In the genomic region with DNA sequence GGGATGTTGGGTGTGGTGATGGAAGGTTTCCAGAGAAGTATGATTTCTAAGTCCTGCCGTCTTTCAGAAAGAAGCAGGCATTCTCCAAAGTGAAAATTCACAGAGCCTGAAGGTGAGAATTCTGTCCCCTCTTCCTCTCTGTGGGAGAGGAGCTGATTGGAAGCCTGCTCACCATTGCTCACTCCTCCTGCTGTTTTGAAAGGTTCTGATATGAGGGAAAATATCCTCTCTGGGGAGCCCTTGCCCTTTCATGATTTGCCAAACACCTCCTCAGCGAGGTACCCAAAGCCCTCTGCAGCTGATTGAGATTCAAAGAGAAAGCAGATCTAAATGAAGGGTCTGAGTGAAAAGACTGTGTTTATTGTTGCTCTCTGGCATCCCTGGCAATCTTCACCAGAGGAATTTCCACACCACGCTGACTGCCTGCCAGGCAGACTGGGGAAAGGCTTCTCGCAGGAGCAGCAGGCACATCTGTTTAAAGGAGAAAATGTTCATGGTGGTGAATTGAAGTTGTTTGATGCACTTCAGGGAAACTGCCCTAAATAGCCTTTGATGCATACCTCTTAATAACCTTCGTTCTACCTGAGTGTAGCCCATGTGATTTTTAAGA, we compare ENCODE assay signal across 14 mouse cellular contexts.
DNase-seq lines count a peak whose midpoint lies in the region; ATAC-seq and TF ChIP-seq lines count a peak whose summit lies in the region.
"Had no signal": no experiment of that assay in that cellular context is flagged by ENCODE, and none has a peak within 500 bp of the region (broad histone marks: within the 10 kb centered on the region; RNA-seq: fewer than 3 reads in every experiment).

No protein-coding gene starts in this region.

- no peak overlapping the region for H3K9ac ChIP-seq in midbrain, embryonic 15.5 days
- no peak overlapping the region for H3K9ac ChIP-seq in midbrain, embryonic 13.5 days (replicated peaks)
- H3K9ac ChIP-seq in hindbrain, embryonic 16.5 days (ENCODE audit: low read depth, low read length), result no peak overlapping the region
- H3K9ac ChIP-seq: heart, embryonic 13.5 days; liver, embryonic 13.5 days; lung, embryonic 15.5 days; neural tube, embryonic 12.5 days had no signal

- TF ChIP-seq CTCF in brain, embryonic 14.5 days (IDR thresholded peaks at IDR 0.05; ENCODE audit: borderline replicate concordance, extremely low read depth, insufficient read depth, insufficient read length), result no peak

- H3K36me3 ChIP-seq in midbrain, embryonic 15.5 days (replicated peaks), result no peaks in the 10 kb centered on the region
- H3K36me3 ChIP-seq in midbrain, embryonic 13.5 days, result no peaks in the 10 kb centered on the region
- H3K36me3 ChIP-seq in hindbrain, embryonic 16.5 days (ENCODE audit: control insufficient read depth, insufficient read depth, low read length), result no peaks in the 10 kb centered on the region
- H3K36me3 ChIP-seq: heart, embryonic 13.5 days; liver, embryonic 13.5 days; lung, embryonic 15.5 days; neural tube, embryonic 12.5 days had no signal

- no peaks in the 10 kb centered on the region for H3K27me3 ChIP-seq in midbrain, embryonic 15.5 days (replicated peaks)
- no peaks in the 10 kb centered on the region for H3K27me3 ChIP-seq in midbrain, embryonic 13.5 days
- no peaks in the 10 kb centered on the region for H3K27me3 ChIP-seq in hindbrain, embryonic 16.5 days (replicated peaks; ENCODE audit: control insufficient read depth, insufficient read depth, low read length)
- H3K27me3 ChIP-seq: heart, embryonic 13.5 days; liver, embryonic 13.5 days; lung, embryonic 15.5 days; neural tube, embryonic 12.5 days had no signal

- H3K4me2 ChIP-seq in midbrain, embryonic 15.5 days, result no peak overlapping the region
- H3K4me2 ChIP-seq in midbrain, embryonic 13.5 days (replicated peaks), result no peak overlapping the region
- no peak overlapping the region for H3K4me2 ChIP-seq in hindbrain, embryonic 16.5 days (ENCODE audit: low read length)
- H3K4me2 ChIP-seq: heart, embryonic 13.5 days; liver, embryonic 13.5 days; lung, embryonic 15.5 days; neural tube, embryonic 12.5 days had no signal

- peak; percentile 34 to 38 for DNase-seq in frontal cortex, postnatal 36 days (ENCODE audit: low spot score in 2 of 2)
- no peak for DNase-seq in frontal cortex, postnatal 14 days (ENCODE audit: low spot score in 2 of 2)
- peak; percentile 63 for DNase-seq in brain, embryonic 14.5 days (ENCODE audit: low read depth)
- peak; percentile 42 for DNase-seq in right cerebral cortex, postnatal 25 days
- DNase-seq: heart, postnatal 4 days; kidney, adult 8-10 months; kidney, postnatal 25 days; liver, embryonic 13.5 days had no signal

- no peak overlapping the region for H3K27ac ChIP-seq in midbrain, embryonic 15.5 days
- no peak overlapping the region for H3K27ac ChIP-seq in midbrain, embryonic 13.5 days
- no peak overlapping the region for H3K27ac ChIP-seq in hindbrain, embryonic 16.5 days (ENCODE audit: low read depth, low read length)
- H3K27ac ChIP-seq: heart, embryonic 13.5 days; liver, embryonic 13.5 days; lung, embryonic 15.5 days; neural tube, embryonic 12.5 days had no signal

- no peak overlapping the region for H3K4me3 ChIP-seq in midbrain, embryonic 15.5 days
- no peak overlapping the region for H3K4me3 ChIP-seq in midbrain, embryonic 13.5 days (replicated peaks)
- H3K4me3 ChIP-seq in hindbrain, embryonic 16.5 days (ENCODE audit: low read length), result no peak overlapping the region
- H3K4me3 ChIP-seq: heart, embryonic 13.5 days; liver, embryonic 13.5 days; lung, embryonic 15.5 days; neural tube, embryonic 12.5 days had no signal

- ATAC-seq in midbrain, embryonic 15.5 days (replicated peaks), result peak; percentile 58
- no peak for ATAC-seq in midbrain, embryonic 13.5 days
- ATAC-seq in hindbrain, embryonic 16.5 days, result no peak

- TF ChIP-seq POLR2A in brain, embryonic 14.5 days (IDR thresholded peaks at IDR 0.05; ENCODE audit: borderline replicate concordance, extremely low read depth, insufficient read depth, insufficient read length, poor library complexity, severe bottlenecking), result no peak

- H3K4me1 ChIP-seq in midbrain, embryonic 15.5 days, result peaks cover 7% of the 10 kb centered on the region
- 0 out of 2 replicates have a peak, but pooled peaks cover 8% of the 10 kb centered on the region for H3K4me1 ChIP-seq in midbrain, embryonic 13.5 days (replicated peaks)
- H3K4me1 ChIP-seq in hindbrain, embryonic 16.5 days (ENCODE audit: control insufficient read depth, insufficient read depth, low read depth, low read length), result no peaks in the 10 kb centered on the region; the same call in 1 of the 2 replicates
- H3K4me1 ChIP-seq: liver, embryonic 13.5 days; lung, embryonic 15.5 days; neural tube, embryonic 12.5 days had no signal

- 44% methylated on average over 5 of the region's 5 CpGs for WGBS in midbrain, embryonic 15.5 days
- 55% methylated on average over 5 of the region's 5 CpGs for WGBS in midbrain, embryonic 13.5 days
- WGBS in hindbrain, embryonic 16.5 days, result 33% methylated on average over 5 of the region's 5 CpGs

- H3K9me3 ChIP-seq in midbrain, embryonic 15.5 days, result no peaks in the 10 kb centered on the region
- H3K9me3 ChIP-seq in midbrain, embryonic 13.5 days, result no peaks in the 10 kb centered on the region
- no peaks in the 10 kb centered on the region for H3K9me3 ChIP-seq in hindbrain, embryonic 16.5 days (ENCODE audit: control insufficient read depth, low read length)
- H3K9me3 ChIP-seq: heart, embryonic 13.5 days; liver, embryonic 13.5 days; lung, embryonic 15.5 days; neural tube, embryonic 12.5 days had no signal

Comparison
In these comparisons a context has a peak if more than half of its experiments do, and no peak if none do; other contexts are left out.
1. DNase-seq: peak in frontal cortex, postnatal 36 days (2 of 2), brain, embryonic 14.5 days (single experiment) and right cerebral cortex, postnatal 25 days (single experiment); none in frontal cortex, postnatal 14 days (0 of 2).